Mouse (Mus musculus) olfactory bulb, adult 2 months (tissue): ENCODE measurements around the gene Ercc6l2.

Experiments used
- CTCF ChIP-seq: fragments of 200-500 bp; IDR thresholded peaks from 2 replicates; pipeline ENCODE4 v1.5.1; 2012; ENCODE audit warnings: low read depth, mild to moderate bottlenecking, low read length, moderate library complexity; ENCODE audit not compliant: insufficient read depth
- POLR2A ChIP-seq: fragments of 200-500 bp; IDR thresholded peaks from 2 replicates; pipeline ENCODE4 v1.6.1; 2012; ENCODE audit warnings: mild to moderate bottlenecking, low read depth, low read length, moderate library complexity; ENCODE audit not compliant: insufficient read depth

GRCm38 (mm10) chr13:63814746-63815681 lies at the start of gene Ercc6l2:
- TF ChIP-seq CTCF, result no peak
- TF ChIP-seq POLR2A, result peak; percentile 93
